Mouse (Mus musculus): ENCODE data around the gene Olfr591.
"Not testable (repeated sequence)": the region's sequence is repeated elsewhere in the genome, so short reads cannot be mapped to it uniquely, and the experiment has no call there.

Gene Olfr591

GRCm38 (mm10) chr7:103178240-103178639 lies at the start of gene Olfr591:
Gene Olfr591, minus strand, starts transcription at chr7:103178340.
- DNase-seq: no peak

GRCm38 (mm10) chr7:103216696-103217095 lies 38.6 kb upstream of the Olfr591 start, which contains the start of gene Olfr594:
Gene Olfr594, plus strand, starts transcription at chr7:103216996.
- no peak for DNase-seq

- not testable (repeated sequence) for DNase-seq
Observed at GRCm38 (mm10) chr7:103212050-103212449, 33.9 kb upstream of the Olfr591 start.

GRCm38 (mm10) chr7:103211562-103211961 lies 33.4 kb upstream of the Olfr591 start, which contains the start of gene Olfr593:
Gene Olfr593, plus strand, starts transcription at chr7:103211862.
- DNase-seq: no peak

GRCm38 (mm10) chr7:103184503-103184902 lies 6.4 kb upstream of the Olfr591 start, which contains the start of gene Olfr592:
Gene Olfr592, plus strand, starts transcription at chr7:103184803.
- DNase-seq: not testable (repeated sequence)

GRCm38 (mm10) chr7:103169697-103170096 lies 8.4 kb downstream of the Olfr591 start:
- DNase-seq: no peak

- no peak for DNase-seq
Observed at GRCm38 (mm10) chr7:103156256-103156655, 21.9 kb downstream of the Olfr591 start, which contains the start of gene Olfr589. Gene Olfr589, minus strand, starts transcription at chr7:103156356.

- DNase-seq: no peak
Observed at GRCm38 (mm10) chr7:103140579-103140978, 37.6 kb downstream of the Olfr591 start, which contains the start of gene Olfr588-ps1. Gene Olfr588-ps1, plus strand, starts transcription at chr7:103140879.

- no peak for DNase-seq
Observed at GRCm38 (mm10) chr7:103125538-103125937, 52.6 kb downstream of the Olfr591 start, which contains the start of gene Olfr586. Gene Olfr586, minus strand, starts transcription at chr7:103125638.

GRCm38 (mm10) chr7:103119406-103119805 lies 58.7 kb downstream of the Olfr591 start:
- peak; percentile 3 to 7 for DNase-seq
